Mouse (Mus musculus) cerebellum, postnatal 4 days (tissue): ENCODE measurements around the gene Flrt3.

ENCODE experiments used
- DNase-seq, 2 experiments: peaks; one replicate each; pipeline ENCODE4 v3.0.0; 2022; ENCODE audit warnings: low spot score in 2 of 2, mixed read lengths in 1 of 2

Gene Flrt3

GRCm38 (mm10) chr2:140670963-140671702 is at the start of gene Flrt3:
Flrt3 (minus strand) TSS chr2:140671469.
- peak; percentile 61 to 87 for DNase-seq

- no peak for DNase-seq
Measured at GRCm38 (mm10) chr2:140717407-140717806, 46.1 kb upstream of the Flrt3 start.

- no peak for DNase-seq
Measured at GRCm38 (mm10) chr2:140715822-140716221, 44.6 kb upstream of the Flrt3 start.

- no peak for DNase-seq
Measured at GRCm38 (mm10) chr2:140707550-140707949, 36.3 kb upstream of the Flrt3 start.

GRCm38 (mm10) chr2:140705278-140705677 is 34.0 kb upstream of the Flrt3 start:
- no peak for DNase-seq

GRCm38 (mm10) chr2:140704146-140704545 is 32.9 kb upstream of the Flrt3 start:
- DNase-seq = no peak

GRCm38 (mm10) chr2:140703377-140703776 is 32.1 kb upstream of the Flrt3 start:
- DNase-seq = no peak

GRCm38 (mm10) chr2:140698585-140698984 is 27.3 kb upstream of the Flrt3 start:
- DNase-seq = no peak

GRCm38 (mm10) chr2:140693845-140694244 is 22.6 kb upstream of the Flrt3 start:
- no peak for DNase-seq

- no peak for DNase-seq
Measured at GRCm38 (mm10) chr2:140692461-140692860, 21.2 kb upstream of the Flrt3 start.

- DNase-seq = no peak
Measured at GRCm38 (mm10) chr2:140691403-140691802, 20.1 kb upstream of the Flrt3 start.

GRCm38 (mm10) chr2:140690906-140691305 is 19.6 kb upstream of the Flrt3 start:
- DNase-seq = no peak

GRCm38 (mm10) chr2:140676728-140677127 is 5.5 kb upstream of the Flrt3 start:
- no peak for DNase-seq

- DNase-seq = no peak
Measured at GRCm38 (mm10) chr2:140673466-140673865, 2.2 kb upstream of the Flrt3 start.

- peak in 1 of 2 experiments; percentile 42 for DNase-seq
Measured at GRCm38 (mm10) chr2:140670457-140670856, 812 bp downstream of the Flrt3 start.

- no peak for DNase-seq
Measured at GRCm38 (mm10) chr2:140669786-140670185, 1.5 kb downstream of the Flrt3 start.

- no peak for DNase-seq
Measured at GRCm38 (mm10) chr2:140669081-140669480, 2.2 kb downstream of the Flrt3 start.

- DNase-seq = peak; percentile 47 to 79
Measured at GRCm38 (mm10) chr2:140668311-140668710, 3.0 kb downstream of the Flrt3 start.

- no peak for DNase-seq
Measured at GRCm38 (mm10) chr2:140667261-140668047, 3.8 kb downstream of the Flrt3 start.

GRCm38 (mm10) chr2:140666846-140667245 is 4.4 kb downstream of the Flrt3 start:
- DNase-seq = no peak

GRCm38 (mm10) chr2:140664381-140664780 is 6.9 kb downstream of the Flrt3 start:
- no peak for DNase-seq

GRCm38 (mm10) chr2:140662673-140663072 is 8.6 kb downstream of the Flrt3 start:
- no peak for DNase-seq

GRCm38 (mm10) chr2:140653978-140654377 is 17.3 kb downstream of the Flrt3 start:
- DNase-seq = no peak
